Mouse (Mus musculus): ENCODE results near the gene Sult1d1. TPM values are rescaled to one million over a fixed set of nuclear protein-coding genes. Genes with fewer than 3 reads are reported as not detected.
"Not testable (repeated sequence)": the region's sequence is repeated elsewhere in the genome, so short reads cannot be mapped to it uniquely, and the experiment has no call there.

Gene Sult1d1
- polyA plus RNA-seq, 1 experiment from 2014 or later, result not detected

- Histone ChIP-seq H3K4me2 (replicated peaks) (no peak overlapping the region), H3K27me3 (no peaks in the 10 kb centered on the region), H3K4me3 (no peak overlapping the region), H3K9ac (replicated peaks) (no peak overlapping the region), H3K4me1 (no peaks in the 10 kb centered on the region), H3K27ac (replicated peaks) (no peak overlapping the region), H3K9me3 (no peaks in the 10 kb centered on the region), H3K36me3 (no peaks in the 10 kb centered on the region)
- 67% methylated on average over 4 of the region's 4 CpGs for WGBS
- ATAC-seq (replicated peaks), result no peak
Observed at GRCm38 (mm10) chr5:87562526-87562925, 6.3 kb downstream of the Sult1d1 start.

- H3K27me3 ChIP-seq, result no peaks in the 10 kb centered on the region
- no peak for ATAC-seq (replicated peaks)
Observed at GRCm38 (mm10) chr5:87560145-87560544, 8.7 kb downstream of the Sult1d1 start.

GRCm38 (mm10) chr5:87550935-87551334, 17.9 kb downstream of the Sult1d1 start:
- no peak overlapping the region for H3K4me3 ChIP-seq
- H3K4me1 ChIP-seq, result no peaks in the 10 kb centered on the region
- ATAC-seq (replicated peaks), result no peak
- no peaks in the 10 kb centered on the region for H3K9me3 ChIP-seq
- no peaks in the 10 kb centered on the region for H3K36me3 ChIP-seq
- H3K9ac ChIP-seq (replicated peaks), result no peak overlapping the region
- no peak overlapping the region for H3K4me2 ChIP-seq (replicated peaks)
- no peak overlapping the region for H3K27ac ChIP-seq (replicated peaks)
- no peaks in the 10 kb centered on the region for H3K27me3 ChIP-seq
- WGBS, result 13% methylated on average over 1 of the region's 1 CpGs

More at GRCm38 (mm10) chr5:87560145-87560544, 8.7 kb downstream of the Sult1d1 start:
- 80% methylated on average over 5 of the region's 5 CpGs for WGBS
- H3K9ac ChIP-seq (replicated peaks), result no peak overlapping the region
- no peaks in the 10 kb centered on the region for H3K9me3 ChIP-seq
- H3K36me3 ChIP-seq, result no peaks in the 10 kb centered on the region
- H3K4me2 ChIP-seq (replicated peaks), result no peak overlapping the region
- H3K4me3 ChIP-seq, result no peak overlapping the region
- no peak overlapping the region for H3K27ac ChIP-seq (replicated peaks)
- no peaks in the 10 kb centered on the region for H3K4me1 ChIP-seq

- Histone ChIP-seq H3K36me3 (no peaks in the 10 kb centered on the region), H3K9ac (replicated peaks) (no peak within 1 kb of the TSS), H3K4me1 (no peaks in the 10 kb centered on the region), H3K9me3 (no peaks in the 10 kb centered on the region), H3K27me3 (no peaks in the 10 kb centered on the region), H3K4me3 (no peak within 1 kb of the TSS), H3K4me2 (replicated peaks) (no peak within 1 kb of the TSS), H3K27ac (replicated peaks) (no peak within 1 kb of the TSS)
- 95% methylated on average over 2 of the region's 2 CpGs for WGBS
- no peak for ATAC-seq (replicated peaks)
Observed at GRCm38 (mm10) chr5:87538111-87538510, 30.7 kb downstream of the Sult1d1 start, which contains the start of gene Sult1b1. Gene Sult1b1 (minus strand): TSS chr5:87538195.

- H3K36me3 ChIP-seq, result no peaks in the 10 kb centered on the region
- H3K4me1 ChIP-seq, result no peaks in the 10 kb centered on the region
- no peak overlapping the region for H3K9ac ChIP-seq (replicated peaks)
- H3K27ac ChIP-seq (replicated peaks), result no peak overlapping the region
- H3K9me3 ChIP-seq, result no peaks in the 10 kb centered on the region
- no peak overlapping the region for H3K4me2 ChIP-seq (replicated peaks)
- H3K4me3 ChIP-seq, result no peak overlapping the region
- 48% methylated on average over 4 of the region's 4 CpGs for WGBS
- ATAC-seq (replicated peaks), result no peak
- H3K27me3 ChIP-seq, result no peaks in the 10 kb centered on the region
Observed at GRCm38 (mm10) chr5:87535994-87536644, 32.7 kb downstream of the Sult1d1 start.

GRCm38 (mm10) chr5:87532288-87532687, 36.5 kb downstream of the Sult1d1 start:
- Histone ChIP-seq H3K27ac (replicated peaks) (no peak overlapping the region), H3K4me2 (replicated peaks) (no peak overlapping the region), H3K9me3 (no peaks in the 10 kb centered on the region), H3K4me3 (no peak overlapping the region), H3K9ac (replicated peaks) (no peak overlapping the region), H3K27me3 (no peaks in the 10 kb centered on the region), H3K4me1 (no peaks in the 10 kb centered on the region), H3K36me3 (no peaks in the 10 kb centered on the region)
- no peak for ATAC-seq (replicated peaks)
- 73% methylated on average over 2 of the region's 2 CpGs for WGBS

- not testable (repeated sequence) for H3K36me3 ChIP-seq; H3K9me3 ChIP-seq; H3K9ac ChIP-seq (replicated peaks); H3K27me3 ChIP-seq; ATAC-seq (replicated peaks); H3K4me1 ChIP-seq; H3K4me2 ChIP-seq (replicated peaks); H3K27ac ChIP-seq (replicated peaks); H3K4me3 ChIP-seq
- 93% methylated on average over 2 of the region's 2 CpGs for whole genome bisulfite sequencing
Observed at GRCm38 (mm10) chr5:87523561-87523960, 45.3 kb downstream of the Sult1d1 start.

- WGBS, result 35% methylated on average over 4 of the region's 4 CpGs
- ATAC-seq (replicated peaks), result no peak
Observed at GRCm38 (mm10) chr5:87505776-87506458, 62.9 kb downstream of the Sult1d1 start.

More at GRCm38 (mm10) chr5:87505776-87506458, 62.9 kb downstream of the Sult1d1 start:
- no peaks in the 10 kb centered on the region for H3K27me3 ChIP-seq
- no peaks in the 10 kb centered on the region for H3K9me3 ChIP-seq
- no peaks in the 10 kb centered on the region for H3K4me1 ChIP-seq
- no peak overlapping the region for H3K4me3 ChIP-seq
- no peak overlapping the region for H3K4me2 ChIP-seq (replicated peaks)
- H3K9ac ChIP-seq (replicated peaks), result no peak overlapping the region
- no peaks in the 10 kb centered on the region for H3K36me3 ChIP-seq
- no peak overlapping the region for H3K27ac ChIP-seq (replicated peaks)

Small RNAs within 50 kb of the gene (microRNA-seq; reads per million reads assigned to microRNA genes)
- not detected for gene Mir3969

Other genes starting within 250 kb of the Sult1d1 start
- not detected in 2 replicates for gene Ugt2a3, start 231.8 kb downstream of the Sult1d1 start, polyA plus RNA-seq (2015; fragmentation: Nextera tagmentation; extraction: Ambion mirVana)
- not detected in 2 replicates for gene Ugt2b38, start 144.8 kb downstream of the Sult1d1 start, polyA plus RNA-seq (2015; fragmentation: Nextera tagmentation; extraction: Ambion mirVana)
- gene Ugt2a2, start 86.8 kb downstream of the Sult1d1 start, polyA plus RNA-seq (2015; fragmentation: Nextera tagmentation; extraction: Ambion mirVana), result not detected in 2 replicates
- gene Gm43638, start 82.2 kb downstream of the Sult1d1 start, polyA plus RNA-seq (2015; fragmentation: Nextera tagmentation; extraction: Ambion mirVana), result not detected in 2 replicates
- not detected in 2 replicates for gene Ugt2a1, start 78.2 kb downstream of the Sult1d1 start, polyA plus RNA-seq (2015; fragmentation: Nextera tagmentation; extraction: Ambion mirVana)
- not detected in 2 replicates for gene Sult1b1, start 30.8 kb downstream of the Sult1d1 start, polyA plus RNA-seq (2015; fragmentation: Nextera tagmentation; extraction: Ambion mirVana)
- gene Sult1e1, start 22.6 kb upstream of the Sult1d1 start, polyA plus RNA-seq (2015; fragmentation: Nextera tagmentation; extraction: Ambion mirVana), result not detected in 2 replicates
- not detected in 2 replicates for gene Csn1s1, start 97.2 kb upstream of the Sult1d1 start, polyA plus RNA-seq (2015; fragmentation: Nextera tagmentation; extraction: Ambion mirVana)
- not detected in 2 replicates for gene Csn2, start 130.6 kb upstream of the Sult1d1 start, polyA plus RNA-seq (2015; fragmentation: Nextera tagmentation; extraction: Ambion mirVana)
- not detected in 2 replicates for gene Csn1s2a, start 205.5 kb upstream of the Sult1d1 start, polyA plus RNA-seq (2015; fragmentation: Nextera tagmentation; extraction: Ambion mirVana)
- not detected in 2 replicates for gene Csn1s2b, start 239.1 kb upstream of the Sult1d1 start, polyA plus RNA-seq (2015; fragmentation: Nextera tagmentation; extraction: Ambion mirVana)